Mouse (Mus musculus) ZHBTc4 (cell line): Measurements from ENCODE around the gene Rsph10b.

Experiments used
- DNase-seq: peaks from one replicate; pipeline ENCODE4 v3.0.0-alpha.2; 2011; ENCODE audit warnings: low read depth, low spot score

Rsph10b gene

GRCm38 (mm10) chr5:143932831-143933230 lies at the start of gene Rsph10b:
TSS of gene Rsph10b (plus strand) at chr5:143933035.
- peak; percentile 65 for DNase-seq

- no peak for DNase-seq
These were observed 47.6 kb upstream of the Rsph10b start for GRCm38 (mm10) chr5:143885274-143885673.

GRCm38 (mm10) chr5:143890741-143891140 lies 42.1 kb upstream of the Rsph10b start:
- peak; percentile 20 for DNase-seq

GRCm38 (mm10) chr5:143892255-143892886 lies 40.5 kb upstream of the Rsph10b start:
- DNase-seq: peak; percentile 36

GRCm38 (mm10) chr5:143893396-143893795 lies 39.4 kb upstream of the Rsph10b start:
- DNase-seq: no peak

- DNase-seq: peak; percentile 38
These were observed 35.1 kb upstream of the Rsph10b start, which contains the start of gene Ankrd61 for GRCm38 (mm10) chr5:143897635-143898330. TSS of gene Ankrd61 (minus strand) at chr5:143897685.

- DNase-seq: no peak
These were observed 30.7 kb upstream of the Rsph10b start for GRCm38 (mm10) chr5:143902111-143902510.

- DNase-seq: no peak
These were observed 29.0 kb upstream of the Rsph10b start for GRCm38 (mm10) chr5:143903813-143904212.

- no peak for DNase-seq
These were observed 26.4 kb upstream of the Rsph10b start for GRCm38 (mm10) chr5:143906429-143906828.

GRCm38 (mm10) chr5:143908926-143909325 lies 23.9 kb upstream of the Rsph10b start:
- DNase-seq: no peak

- peak; percentile 99 for DNase-seq
These were observed 23.1 kb upstream of the Rsph10b start, which contains the start of the genes Aimp2 and Pms2 for GRCm38 (mm10) chr5:143909417-143910400. TSS of gene Aimp2 (minus strand) at chr5:143909847. TSS of gene Pms2 (plus strand) at chr5:143909964.

GRCm38 (mm10) chr5:143916221-143916620 lies 16.6 kb upstream of the Rsph10b start:
- no peak for DNase-seq

GRCm38 (mm10) chr5:143917418-143917817 lies 15.4 kb upstream of the Rsph10b start:
- DNase-seq: peak; percentile 73

GRCm38 (mm10) chr5:143918120-143918519 lies 14.7 kb upstream of the Rsph10b start:
- DNase-seq: no peak

- no peak for DNase-seq
These were observed 7.9 kb upstream of the Rsph10b start for GRCm38 (mm10) chr5:143924781-143925452.

- DNase-seq: no peak
These were observed 5.0 kb upstream of the Rsph10b start, which contains the start of gene Gm42421 for GRCm38 (mm10) chr5:143927875-143928274. TSS of gene Gm42421 (plus strand) at chr5:143928175.

GRCm38 (mm10) chr5:143929291-143929690 lies 3.5 kb upstream of the Rsph10b start:
- no peak for DNase-seq

- DNase-seq: no peak
These were observed 2.2 kb upstream of the Rsph10b start for GRCm38 (mm10) chr5:143930656-143931055.

- no peak for DNase-seq
These were observed 813 bp upstream of the Rsph10b start for GRCm38 (mm10) chr5:143931863-143932580.

- DNase-seq: no peak
These were observed 579 bp downstream of the Rsph10b start for GRCm38 (mm10) chr5:143933414-143933813.
